Mouse (Mus musculus): Measurements from ENCODE around the gene Rabif. TPM values are rescaled to one million over a fixed set of nuclear protein-coding genes. Genes with fewer than 3 reads are reported as not detected.

Gene Rabif
- polyA plus RNA-seq, 1 experiment from 2014 or later: 25.9 TPM

GRCm38 (mm10) chr1:134510018-134510417 is 15.6 kb downstream of the Rabif start:
- no peak overlapping the region for H3K4me2 ChIP-seq (replicated peaks; ENCODE audit: low read depth)
- 63% methylated on average over 7 of the region's 7 CpGs for WGBS
- peaks cover 30% of the 10 kb centered on the region for H3K36me3 ChIP-seq (ENCODE audit: control insufficient read depth, insufficient read depth)
- H3K9ac ChIP-seq (ENCODE audit: low read depth, low read length): no peak overlapping the region
- no peaks in the 10 kb centered on the region; the same call in 1 of the 2 replicates for H3K4me1 ChIP-seq (replicated peaks; ENCODE audit: control insufficient read depth, insufficient read depth, low read length)
- H3K4me3 ChIP-seq (ENCODE audit: low read depth, low read length): no peak overlapping the region
- no peak overlapping the region for H3K27ac ChIP-seq (ENCODE audit: low read depth, low read length)
- no peak for ATAC-seq
- no peaks in the 10 kb centered on the region for H3K27me3 ChIP-seq (replicated peaks; ENCODE audit: control insufficient read depth, insufficient read depth, low read length)
- TF ChIP-seq CTCF (IDR thresholded peaks at IDR 0.05; ENCODE audit: low read depth): no peak
- H3K9me3 ChIP-seq (ENCODE audit: control insufficient read depth): no peaks in the 10 kb centered on the region

GRCm38 (mm10) chr1:134512183-134512582 is 17.7 kb downstream of the Rabif start:
- Histone ChIP-seq H3K4me1 (replicated peaks; ENCODE audit: control insufficient read depth, insufficient read depth, low read length) (no peaks in the 10 kb centered on the region; the same call in 1 of the 2 replicates), H3K4me3 (ENCODE audit: low read depth, low read length) (no peak overlapping the region), H3K36me3 (ENCODE audit: control insufficient read depth, insufficient read depth) (peaks cover 13% of the 10 kb centered on the region; the same call in 1 of the 2 replicates), H3K9me3 (ENCODE audit: control insufficient read depth) (no peaks in the 10 kb centered on the region), H3K9ac (ENCODE audit: low read depth, low read length) (no peak overlapping the region), H3K27ac (ENCODE audit: low read depth, low read length) (no peak overlapping the region), H3K27me3 (replicated peaks; ENCODE audit: control insufficient read depth, insufficient read depth, low read length) (no peaks in the 10 kb centered on the region), H3K4me2 (replicated peaks; ENCODE audit: low read depth) (no peak overlapping the region)
- 67% methylated on average over 4 of the region's 4 CpGs for WGBS
- no peak for TF ChIP-seq CTCF (IDR thresholded peaks at IDR 0.05; ENCODE audit: low read depth)
- ATAC-seq: no peak

GRCm38 (mm10) chr1:134512584-134512983 is 18.1 kb downstream of the Rabif start:
- no peak overlapping the region for H3K4me3 ChIP-seq (ENCODE audit: low read depth, low read length)
- no peak overlapping the region for H3K9ac ChIP-seq (ENCODE audit: low read depth, low read length)
- peaks cover 9% of the 10 kb centered on the region; the same call in 1 of the 2 replicates for H3K36me3 ChIP-seq (ENCODE audit: control insufficient read depth, insufficient read depth)
- H3K4me2 ChIP-seq (replicated peaks; ENCODE audit: low read depth): peak overlapping the region; percentile 96; the same call in 1 of the 2 replicates
- H3K9me3 ChIP-seq (ENCODE audit: control insufficient read depth): no peaks in the 10 kb centered on the region
- ATAC-seq: no peak
- TF ChIP-seq CTCF (IDR thresholded peaks at IDR 0.05; ENCODE audit: low read depth): no peak
- no peaks in the 10 kb centered on the region; the same call in 1 of the 2 replicates for H3K4me1 ChIP-seq (replicated peaks; ENCODE audit: control insufficient read depth, insufficient read depth, low read length)
- H3K27ac ChIP-seq (ENCODE audit: low read depth, low read length): no peak overlapping the region
- H3K27me3 ChIP-seq (replicated peaks; ENCODE audit: control insufficient read depth, insufficient read depth, low read length): no peaks in the 10 kb centered on the region
- WGBS: 67% methylated on average over 6 of the region's 6 CpGs

- no peak overlapping the region for H3K27ac ChIP-seq (ENCODE audit: low read depth, low read length)
- peak; percentile 18; the same call in 1 of the 2 replicates for TF ChIP-seq CTCF (IDR thresholded peaks at IDR 0.05; ENCODE audit: low read depth)
- ATAC-seq: peak; percentile 81
- 0 out of 2 replicates have a peak, but pooled peaks cover under 1% of the 10 kb centered on the region for H3K36me3 ChIP-seq (ENCODE audit: control insufficient read depth, insufficient read depth)
- peak overlapping the region; percentile 45 for H3K4me3 ChIP-seq (ENCODE audit: low read depth, low read length)
- H3K4me1 ChIP-seq (replicated peaks; ENCODE audit: control insufficient read depth, insufficient read depth, low read length): no peaks in the 10 kb centered on the region; the same call in 1 of the 2 replicates
- H3K27me3 ChIP-seq (replicated peaks; ENCODE audit: control insufficient read depth, insufficient read depth, low read length): no peaks in the 10 kb centered on the region
- no peaks in the 10 kb centered on the region for H3K9me3 ChIP-seq (ENCODE audit: control insufficient read depth)
- H3K4me2 ChIP-seq (replicated peaks; ENCODE audit: low read depth): peak overlapping the region; percentile 96
- H3K9ac ChIP-seq (ENCODE audit: low read depth, low read length): peak overlapping the region; percentile 42
- 1% methylated on average over 38 of the region's 38 CpGs for WGBS
Measured at GRCm38 (mm10) chr1:134513312-134513860, 18.9 kb downstream of the Rabif start.

GRCm38 (mm10) chr1:134513876-134514590 is 19.6 kb downstream of the Rabif start:
- no peaks in the 10 kb centered on the region; the same call in 1 of the 2 replicates for H3K4me1 ChIP-seq (replicated peaks; ENCODE audit: control insufficient read depth, insufficient read depth, low read length)
- ATAC-seq: peak; percentile 14; the same call in 1 of the 2 replicates
- H3K9me3 ChIP-seq (ENCODE audit: control insufficient read depth): no peaks in the 10 kb centered on the region
- no peak for TF ChIP-seq CTCF (IDR thresholded peaks at IDR 0.05; ENCODE audit: low read depth)
- no peak overlapping the region for H3K9ac ChIP-seq (ENCODE audit: low read depth, low read length)
- 49% methylated on average over 16 of the region's 16 CpGs for WGBS
- no peaks in the 10 kb centered on the region for H3K27me3 ChIP-seq (replicated peaks; ENCODE audit: control insufficient read depth, insufficient read depth, low read length)
- no peak overlapping the region for H3K27ac ChIP-seq (ENCODE audit: low read depth, low read length)
- peak overlapping the region; percentile 45 for H3K4me3 ChIP-seq (ENCODE audit: low read depth, low read length)
- peak overlapping the region; percentile 96 for H3K4me2 ChIP-seq (replicated peaks; ENCODE audit: low read depth)
- H3K36me3 ChIP-seq (ENCODE audit: control insufficient read depth, insufficient read depth): no peaks in the 10 kb centered on the region

GRCm38 (mm10) chr1:134515891-134516290 is 21.4 kb downstream of the Rabif start:
- WGBS: 81% methylated on average over 2 of the region's 2 CpGs
- Histone ChIP-seq H3K27me3 (replicated peaks; ENCODE audit: control insufficient read depth, insufficient read depth, low read length) (no peaks in the 10 kb centered on the region), H3K4me2 (replicated peaks; ENCODE audit: low read depth) (no peak overlapping the region), H3K9me3 (ENCODE audit: control insufficient read depth) (no peaks in the 10 kb centered on the region), H3K4me3 (ENCODE audit: low read depth, low read length) (no peak overlapping the region), H3K27ac (ENCODE audit: low read depth, low read length) (no peak overlapping the region), H3K36me3 (ENCODE audit: control insufficient read depth, insufficient read depth) (no peaks in the 10 kb centered on the region), H3K4me1 (replicated peaks; ENCODE audit: control insufficient read depth, insufficient read depth, low read length) (peaks cover 5% of the 10 kb centered on the region; the same call in 1 of the 2 replicates), H3K9ac (ENCODE audit: low read depth, low read length) (no peak overlapping the region)
- TF ChIP-seq CTCF (IDR thresholded peaks at IDR 0.05; ENCODE audit: low read depth): no peak
- no peak for ATAC-seq

Measured in intestine, postnatal 0 days (tissue).